Mouse (Mus musculus) liver, postnatal 0 days (tissue): ENCODE measurements around the gene Clec3a. TPM values are rescaled to one million over a fixed set of nuclear protein-coding genes. Genes with fewer than 3 reads are reported as not detected.
A peak's percentile ranks its signal among the peaks of the same experiment; 100 is the strongest.

Source experiments
- ATAC-seq: fragments of 200-750 bp; cut with Nextera tagmentation; 2 replicates; pipeline ENCODE4 v1.8.0; 2017; ENCODE audit warnings: mild to moderate bottlenecking, moderate library complexity
- DNase-seq: peaks from one replicate; pipeline ENCODE4 v3.0.0-alpha.2; 2016
- H3K27ac ChIP-seq: fragments of 300-500 bp; sonication (generic); 2 replicates; pipeline ENCODE4 v1.5.1; 2014; ENCODE audit warnings: antibody characterized with exemption, moderate library complexity, mild to moderate bottlenecking, low read depth
- H3K27me3 ChIP-seq: fragments of 300-500 bp; sonication (generic); 2 replicates; pipeline ENCODE4 v1.6.1; 2014; ENCODE audit warnings: low read length, control low read depth, mixed read lengths; ENCODE audit not compliant: insufficient read depth
- H3K36me3 ChIP-seq: fragments of 300-500 bp; sonication (generic); replicated peaks from 2 replicates; pipeline ENCODE4 v1.6.1; 2014; ENCODE audit warnings: mild to moderate bottlenecking, control low read depth, low read length, moderate library complexity, mixed read lengths; ENCODE audit not compliant: insufficient read depth
- H3K4me1 ChIP-seq: fragments of 300-500 bp; sonication (generic); 2 replicates; pipeline ENCODE4 v1.6.1; 2014; ENCODE audit warnings: antibody characterized with exemption, mild to moderate bottlenecking, control low read depth; ENCODE audit not compliant: insufficient read depth
- H3K4me2 ChIP-seq: fragments of 300-500 bp; sonication (generic); 2 replicates; pipeline ENCODE4 v1.6.1; 2014; ENCODE audit warnings: low read depth, mild to moderate bottlenecking, low read length, moderate library complexity, mixed read lengths
- H3K4me3 ChIP-seq: fragments of 300-500 bp; sonication (generic); 2 replicates; pipeline ENCODE4 v1.5.1; 2014; ENCODE audit warnings: low read depth, low read length
- H3K9ac ChIP-seq: fragments of 300-500 bp; sonication (generic); replicated peaks from 2 replicates; pipeline ENCODE4 v1.6.1; 2014; ENCODE audit warnings: mild to moderate bottlenecking, moderate library complexity
- H3K9me3 ChIP-seq: fragments of 300-500 bp; sonication (generic); 2 replicates; pipeline ENCODE4 v1.6.1; 2016; ENCODE audit warnings: mild to moderate bottlenecking, control low read depth, low read length, mixed read lengths
- CTCF ChIP-seq: sonication (generic); IDR thresholded peaks from 2 replicates; pipeline ENCODE4 v1.5.1; 2016; ENCODE audit warnings: antibody characterized with exemption, low read depth
- EP300 ChIP-seq: IDR thresholded peaks from 2 replicates; pipeline ENCODE4 v1.6.1; 2016; ENCODE audit warnings: antibody characterized with exemption, low read depth, mild to moderate bottlenecking
- WGBS: fragments of 180-500 bp; shearing (Covaris S2); extraction: QIAGEN DNeasy Blood & Tissue Kit; methylation state at CpG from one replicate; pipeline ENCODE4 v1.1.7; 2014; ENCODE audit not compliant: insufficient replicate concordance; 5-methylcytosine and 5-hydroxymethylcytosine counted together
- polyA plus RNA-seq: library from polyadenylated mRNA; unstranded; fragments of >200 nt; fragmentation: Nextera tagmentation; extraction: Ambion mirVana; gene quantifications from 2 replicates; pipeline ENCODE4 v1.2.1, GENCODE M21; 2015

Clec3a gene
- not detected in 2 replicates for polyA plus RNA-seq

- TF ChIP-seq EP300 (no peak), CTCF (no peak)
- ATAC-seq (no peak), DNase-seq (no peak)
- no peaks in the 10 kb centered on the region for H3K9me3 ChIP-seq
- H3K4me1 ChIP-seq: no peaks in the 10 kb centered on the region
- H3K27ac ChIP-seq: no peak within 1 kb of the TSS
- no peak within 1 kb of the TSS for H3K4me2 ChIP-seq
- no peak within 1 kb of the TSS for H3K9ac ChIP-seq
- H3K4me3 ChIP-seq: no peak within 1 kb of the TSS
- WGBS: 76% methylated on average over 8 of the region's 8 CpGs
- H3K27me3 ChIP-seq: no peaks in the 10 kb centered on the region
- H3K36me3 ChIP-seq: no peaks in the 10 kb centered on the region
Observed at GRCm38 (mm10) chr8:114417786-114418185, at the start of gene Clec3a. Gene Clec3a, plus strand, starts transcription at chr8:114418086.

- TF ChIP-seq CTCF (peak; percentile 88), EP300 (no peak)
- H3K4me1 ChIP-seq: no peaks in the 10 kb centered on the region
- 28% methylated on average over 27 of the region's 27 CpGs for WGBS
- H3K4me3 ChIP-seq: no peak overlapping the region
- H3K9me3 ChIP-seq: no peaks in the 10 kb centered on the region
- ATAC-seq (no peak), DNase-seq (peak; percentile 80)
- H3K9ac ChIP-seq: no peak overlapping the region
- H3K27ac ChIP-seq: no peak overlapping the region
- H3K4me2 ChIP-seq: no peak overlapping the region
- no peaks in the 10 kb centered on the region for H3K27me3 ChIP-seq
- no peaks in the 10 kb centered on the region for H3K36me3 ChIP-seq
Observed at GRCm38 (mm10) chr8:114369038-114369976, 48.6 kb upstream of the Clec3a start.

GRCm38 (mm10) chr8:114374390-114374789 lies 43.5 kb upstream of the Clec3a start:
- Histone ChIP-seq H3K4me3 (no peak overlapping the region), H3K36me3 (no peaks in the 10 kb centered on the region), H3K4me1 (no peaks in the 10 kb centered on the region), H3K27ac (no peak overlapping the region), H3K4me2 (no peak overlapping the region), H3K9me3 (no peaks in the 10 kb centered on the region), H3K27me3 (no peaks in the 10 kb centered on the region), H3K9ac (no peak overlapping the region)
- ATAC-seq (no peak), DNase-seq (no peak)
- 79% methylated on average over 6 of the region's 6 CpGs for WGBS
- TF ChIP-seq CTCF (no peak), EP300 (no peak)

- TF ChIP-seq EP300 (no peak), CTCF (no peak)
- no peak overlapping the region for H3K27ac ChIP-seq
- DNase-seq (no peak), ATAC-seq (no peak)
- no peaks in the 10 kb centered on the region for H3K9me3 ChIP-seq
- 68% methylated on average over 3 of the region's 3 CpGs for WGBS
- H3K9ac ChIP-seq: no peak overlapping the region
- H3K4me3 ChIP-seq: no peak overlapping the region
- no peaks in the 10 kb centered on the region for H3K36me3 ChIP-seq
- H3K4me1 ChIP-seq: no peaks in the 10 kb centered on the region
- H3K4me2 ChIP-seq: no peak overlapping the region
- no peaks in the 10 kb centered on the region for H3K27me3 ChIP-seq
Observed at GRCm38 (mm10) chr8:114384189-114384588, 33.7 kb upstream of the Clec3a start.

GRCm38 (mm10) chr8:114387494-114387893 lies 30.4 kb upstream of the Clec3a start:
- DNase-seq (no peak), ATAC-seq (no peak)
- Histone ChIP-seq H3K27ac (no peak overlapping the region), H3K4me1 (no peaks in the 10 kb centered on the region), H3K9ac (no peak overlapping the region), H3K4me2 (no peak overlapping the region), H3K36me3 (no peaks in the 10 kb centered on the region), H3K9me3 (no peaks in the 10 kb centered on the region), H3K27me3 (no peaks in the 10 kb centered on the region), H3K4me3 (no peak overlapping the region)
- TF ChIP-seq CTCF (no peak), EP300 (no peak)
- 24% methylated on average over 4 of the region's 4 CpGs for WGBS

GRCm38 (mm10) chr8:114390465-114391254 lies 27.2 kb upstream of the Clec3a start:
- H3K9me3 ChIP-seq: no peaks in the 10 kb centered on the region
- H3K36me3 ChIP-seq: no peaks in the 10 kb centered on the region
- H3K9ac ChIP-seq: no peak overlapping the region
- ATAC-seq: no peak
- 56% methylated on average over 11 of the region's 13 CpGs for WGBS
- H3K27ac ChIP-seq: no peak overlapping the region
- no peak overlapping the region for H3K4me3 ChIP-seq
- H3K4me2 ChIP-seq: no peak overlapping the region
- DNase-seq: no peak
- TF ChIP-seq EP300: no peak
- peak; percentile 72 for TF ChIP-seq CTCF
- no peaks in the 10 kb centered on the region for H3K27me3 ChIP-seq
- H3K4me1 ChIP-seq: no peaks in the 10 kb centered on the region
